Mouse (Mus musculus) myocyte (in vitro differentiated cells): ENCODE results near the gene Slc35b2. TPM values are rescaled to one million over a fixed set of nuclear protein-coding genes. Genes with fewer than 3 reads are reported as not detected.

ENCODE experiments used
- H3K27me3 ChIP-seq: one replicate; pipeline ENCODE4 v1.6.1; 2011; ENCODE audit not compliant: control insufficient read depth, insufficient read depth, insufficient read length
- H3K36me3 ChIP-seq: one replicate; pipeline ENCODE4 v1.6.1; 2011; ENCODE audit not compliant: control insufficient read depth, insufficient read depth
- H3K4me2 ChIP-seq: one replicate; pipeline ENCODE4 v1.6.1; 2011; ENCODE audit warnings: low read depth, control low read depth
- H3K4me3 ChIP-seq: one replicate; pipeline ENCODE4 v1.5.1; 2011; ENCODE audit warnings: mild to moderate bottlenecking, control low read depth, moderate library complexity
- H3K79me2 ChIP-seq: one replicate; pipeline ENCODE4 v1.6.1; 2011; ENCODE audit not compliant: control insufficient read depth, insufficient read depth
- H3ac ChIP-seq: one replicate; pipeline ENCODE4 v1.6.1; 2011; ENCODE audit not compliant: control insufficient read depth, insufficient read length
- CEBPB ChIP-seq: IDR thresholded peaks from 2 replicates; pipeline ENCODE4 v1.6.1; 2011; ENCODE audit warnings: mild to moderate bottlenecking, moderate library complexity; ENCODE audit not compliant: poor library complexity, insufficient read depth, severe bottlenecking
- E2F4 ChIP-seq: IDR thresholded peaks from one replicate; pipeline ENCODE4 v1.6.1; 2011; ENCODE audit warnings: mild to moderate bottlenecking, control low read depth, moderate library complexity; ENCODE audit not compliant: insufficient read depth
- MAX ChIP-seq: IDR thresholded peaks from one replicate; pipeline ENCODE4 v1.6.1; 2011; ENCODE audit warnings: low read depth, mild to moderate bottlenecking, control low read depth
- MYOD1 ChIP-seq, 3 experiments: IDR thresholded peaks; one replicate each; pipeline ENCODE4 v1.6.1; 2011; ENCODE audit warnings: control low read depth in 2 of 3, low read depth in 2 of 3, mild to moderate bottlenecking in 2 of 3, moderate library complexity in 1 of 3; ENCODE audit not compliant: insufficient read length in 2 of 3, control insufficient read depth in 1 of 3
- MYOG ChIP-seq, 3 experiments: IDR thresholded peaks; one replicate each; pipeline ENCODE4 v1.6.1; 2011; ENCODE audit warnings: control low read depth in 2 of 3, low read depth in 2 of 3, mild to moderate bottlenecking in 2 of 3; ENCODE audit not compliant: insufficient read length in 2 of 3, control insufficient read depth in 1 of 3, insufficient read depth in 1 of 3
- POLR2A ChIP-seq: IDR thresholded peaks from one replicate; pipeline ENCODE4 v1.6.1; 2011; ENCODE audit warnings: low read depth, mild to moderate bottlenecking, control low read depth, moderate library complexity; ENCODE audit not compliant: insufficient read length
- POLR2AphosphoS2 ChIP-seq: IDR thresholded peaks from one replicate; pipeline ENCODE4 v1.6.1; 2011; ENCODE audit warnings: low read depth, control low read depth; ENCODE audit not compliant: insufficient read length
- REST ChIP-seq: IDR thresholded peaks from one replicate; pipeline ENCODE4 v1.6.1; 2011; ENCODE audit warnings: mild to moderate bottlenecking, control low read depth, moderate library complexity; ENCODE audit not compliant: insufficient read depth, insufficient read length
- SRF ChIP-seq: IDR thresholded peaks from one replicate; pipeline ENCODE4 v1.6.1; 2011; ENCODE audit warnings: low read depth; ENCODE audit not compliant: control insufficient read depth, insufficient read length
- TCF12 ChIP-seq: IDR thresholded peaks from one replicate; pipeline ENCODE4 v1.6.1; 2011; ENCODE audit warnings: mild to moderate bottlenecking, control low read depth; ENCODE audit not compliant: poor library complexity, insufficient read depth, severe bottlenecking
- TCF3 ChIP-seq: IDR thresholded peaks from one replicate; pipeline ENCODE4 v1.6.1; 2011; ENCODE audit warnings: low read depth, control low read depth; ENCODE audit not compliant: insufficient read length
- USF1 ChIP-seq: IDR thresholded peaks from one replicate; pipeline ENCODE4 v1.6.1; 2011; ENCODE audit warnings: low read depth, mild to moderate bottlenecking, control low read depth, moderate library complexity
- polyA plus RNA-seq: library from polyadenylated mRNA; unstranded; fragments of >200 nt; fragmentation: generic; extraction: Trizol; gene quantifications from one replicate; pipeline ENCODE4 v1.2.1, GENCODE M21; 2012; ENCODE audit warnings: missing spikeins

Slc35b2 gene
- polyA plus RNA-seq = 80.1 TPM

GRCm38 (mm10) chr17:45563655-45564530 lies at the start of gene Slc35b2:
Gene Slc35b2 (plus strand): TSS chr17:45563874.
- Histone ChIP-seq H3K4me2 (peak within 1 kb of the TSS; percentile 94), H3K27me3 (no peaks in the 10 kb centered on the region), H3K4me3 (peak within 1 kb of the TSS; percentile 48), H3K36me3 (peaks cover 26% of the 10 kb centered on the region), H3ac (peak within 1 kb of the TSS; percentile 57), H3K79me2 (peaks cover 14% of the 10 kb centered on the region)
- no peak for TF ChIP-seq TCF3
- TF ChIP-seq SRF = peak; percentile 42
- TF ChIP-seq E2F4 = peak; percentile 43
- peak in 2 of 3 experiments; percentile 14 to 32 for TF ChIP-seq MYOG (IDR thresholded peaks at IDR 0.05; ENCODE audit: control insufficient read depth in 1 of 3, insufficient read depth in 1 of 3, insufficient read length in 2 of 3, low read depth in 2 of 3)
- TF ChIP-seq USF1 = peak; percentile 12
- TF ChIP-seq POLR2A = peak; percentile 97
- TF ChIP-seq MYOD1 (IDR thresholded peaks at IDR 0.05; ENCODE audit: control insufficient read depth in 1 of 3, insufficient read length in 2 of 3, low read depth in 2 of 3) = peak in 1 of 3 experiments; percentile 32
- TF ChIP-seq POLR2AphosphoS2 = peak; percentile 96
- TF ChIP-seq MAX = no peak

DNA sequence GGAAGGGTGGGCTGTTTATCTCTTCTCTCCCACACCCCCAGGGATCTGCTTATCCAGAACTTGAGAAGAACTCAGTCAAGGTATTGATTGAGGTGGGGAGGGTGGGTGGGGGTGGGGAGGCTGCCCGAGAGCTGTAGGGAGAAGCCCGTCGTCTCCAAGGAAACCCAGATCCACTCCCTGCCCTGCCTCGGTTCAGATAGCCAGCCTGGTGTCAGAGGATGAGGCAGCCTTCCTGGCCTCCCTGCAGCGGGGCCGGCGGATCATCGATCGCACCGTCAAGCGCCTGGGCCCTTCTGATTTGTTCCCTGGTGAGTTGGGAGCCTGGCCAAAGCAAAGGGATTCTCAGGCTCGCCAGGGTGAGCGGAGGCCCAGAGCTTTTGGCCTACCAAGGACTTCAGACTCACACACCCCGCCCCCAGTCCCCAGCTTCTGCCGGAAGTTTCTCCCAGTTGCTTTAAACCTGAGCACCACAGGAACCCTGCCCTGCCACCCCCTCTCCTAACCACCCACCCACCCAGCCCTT lies 48.4 kb upstream of the Slc35b2 start:
- no peak overlapping the region for H3K4me3 ChIP-seq
- H3K79me2 ChIP-seq = no peaks in the 10 kb centered on the region
- H3K27me3 ChIP-seq = no peaks in the 10 kb centered on the region
- H3K36me3 ChIP-seq = no peaks in the 10 kb centered on the region
- H3ac ChIP-seq = no peak overlapping the region
- H3K4me2 ChIP-seq = no peak overlapping the region
- no peak for TF ChIP-seq POLR2AphosphoS2
- no peak for TF ChIP-seq REST
- TF ChIP-seq TCF12 = no peak
- no peak for TF ChIP-seq CEBPB
- no peak for TF ChIP-seq SRF
- TF ChIP-seq USF1 = no peak
- TF ChIP-seq MYOG (IDR thresholded peaks at IDR 0.05; ENCODE audit: control insufficient read depth in 1 of 3, insufficient read depth in 1 of 3, insufficient read length in 2 of 3, low read depth in 2 of 3) = no peak
- no peak for TF ChIP-seq MYOD1 (IDR thresholded peaks at IDR 0.05; ENCODE audit: control insufficient read depth in 1 of 3, insufficient read length in 2 of 3, low read depth in 2 of 3)

- Histone ChIP-seq H3K4me2 (no peak overlapping the region), H3K27me3 (no peaks in the 10 kb centered on the region), H3K4me3 (no peak overlapping the region), H3K36me3 (no peaks in the 10 kb centered on the region), H3K79me2 (no peaks in the 10 kb centered on the region), H3ac (no peak overlapping the region)
- TF ChIP-seq REST (no peak), MAX (no peak), MYOD1 (IDR thresholded peaks at IDR 0.05; ENCODE audit: control insufficient read depth in 1 of 3, insufficient read length in 2 of 3, low read depth in 2 of 3) (no peak), MYOG (IDR thresholded peaks at IDR 0.05; ENCODE audit: control insufficient read depth in 1 of 3, insufficient read depth in 1 of 3, insufficient read length in 2 of 3, low read depth in 2 of 3) (no peak), TCF12 (no peak), USF1 (no peak), CEBPB (no peak), POLR2AphosphoS2 (no peak), SRF (no peak), TCF3 (no peak), POLR2A (no peak), E2F4 (no peak)
Measured at GRCm38 (mm10) chr17:45515806-45516205, 47.9 kb upstream of the Slc35b2 start.

- H3K4me3 ChIP-seq = no peak overlapping the region
- no peak overlapping the region for H3K4me2 ChIP-seq
Measured at GRCm38 (mm10) chr17:45516488-45516887, 47.2 kb upstream of the Slc35b2 start.

More at GRCm38 (mm10) chr17:45516488-45516887, 47.2 kb upstream of the Slc35b2 start:
- H3K79me2 ChIP-seq = no peaks in the 10 kb centered on the region
- H3K27me3 ChIP-seq = no peaks in the 10 kb centered on the region
- H3K36me3 ChIP-seq = no peaks in the 10 kb centered on the region
- TF ChIP-seq USF1 (no peak), POLR2AphosphoS2 (no peak), CEBPB (no peak), MYOD1 (IDR thresholded peaks at IDR 0.05; ENCODE audit: control insufficient read depth in 1 of 3, insufficient read length in 2 of 3, low read depth in 2 of 3) (no peak), E2F4 (no peak), MYOG (IDR thresholded peaks at IDR 0.05; ENCODE audit: control insufficient read depth in 1 of 3, insufficient read depth in 1 of 3, insufficient read length in 2 of 3, low read depth in 2 of 3) (no peak), REST (no peak), TCF3 (no peak), TCF12 (no peak)
- H3ac ChIP-seq = no peak overlapping the region
